Mouse (Mus musculus) neural tube, embryonic 10.5 days (tissue): ENCODE results near the gene Gprin3.
"Not testable (repeated sequence)": the region's sequence is repeated elsewhere in the genome, so short reads cannot be mapped to it uniquely, and the experiment has no call there.

ENCODE experiments used
- DNase-seq: peaks from one replicate; pipeline ENCODE4 v3.0.0-alpha.2; 2017; ENCODE audit warnings: low spot score; ENCODE audit errors: extremely low spot score

The Gprin3 gene

DNA sequence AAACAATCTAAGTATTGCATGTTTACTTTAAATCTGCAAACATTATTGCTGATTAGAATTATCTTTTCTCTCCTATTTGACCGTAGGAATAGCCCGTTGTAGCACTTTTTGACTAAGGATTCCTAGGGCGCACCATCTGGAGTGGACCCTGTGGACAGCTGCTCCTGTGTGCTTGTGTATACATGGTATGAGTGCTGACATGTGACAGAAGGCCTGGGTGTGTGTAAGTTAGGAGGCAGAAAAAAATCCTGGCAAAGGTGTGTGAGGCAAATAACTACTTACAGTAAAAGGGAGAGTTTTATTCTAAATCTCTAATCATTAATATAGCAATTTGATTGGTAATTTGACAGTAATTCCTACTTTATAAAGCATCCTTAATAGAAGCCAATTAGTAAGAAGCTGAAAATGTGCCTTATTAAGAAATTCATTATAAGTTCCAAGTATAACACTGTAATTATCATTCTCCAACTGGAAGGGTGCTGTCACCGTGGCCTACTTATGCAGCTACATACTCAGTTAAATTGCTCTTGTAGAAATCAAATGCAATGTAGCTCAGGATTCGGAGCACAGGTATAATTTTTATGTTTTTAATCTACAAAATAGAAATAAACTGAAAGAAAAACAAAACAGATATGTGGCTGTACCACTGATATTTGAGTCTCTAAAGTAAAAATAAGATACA is 74.8 kb downstream of the Gprin3 start:
- no peak for DNase-seq

GRCm38 (mm10) chr6:59348673-59349072 is 77.4 kb downstream of the Gprin3 start:
- no peak for DNase-seq

- no peak for DNase-seq
Measured at GRCm38 (mm10) chr6:59341146-59341545, 84.9 kb downstream of the Gprin3 start.

DNA sequence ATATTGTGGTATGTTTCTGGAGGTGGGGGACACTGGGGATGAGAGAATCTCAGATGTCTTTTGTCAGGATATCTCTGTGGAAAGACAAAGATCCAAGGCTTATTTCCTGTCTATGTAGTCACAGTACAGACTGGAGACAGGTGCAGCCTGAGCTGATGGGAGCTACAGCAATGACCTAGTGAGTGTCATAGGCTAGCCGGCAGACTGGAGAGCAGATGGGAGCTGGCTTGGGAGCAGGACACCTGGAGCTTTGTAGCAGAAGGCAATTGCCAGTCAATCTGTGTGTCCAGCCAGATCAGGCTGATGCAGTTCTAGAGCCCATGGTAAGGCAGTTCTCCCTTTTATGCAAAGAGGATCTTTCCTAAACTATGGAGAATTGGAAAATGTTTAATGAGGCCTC is 97.8 kb downstream of the Gprin3 start:
- no peak for DNase-seq

DNA sequence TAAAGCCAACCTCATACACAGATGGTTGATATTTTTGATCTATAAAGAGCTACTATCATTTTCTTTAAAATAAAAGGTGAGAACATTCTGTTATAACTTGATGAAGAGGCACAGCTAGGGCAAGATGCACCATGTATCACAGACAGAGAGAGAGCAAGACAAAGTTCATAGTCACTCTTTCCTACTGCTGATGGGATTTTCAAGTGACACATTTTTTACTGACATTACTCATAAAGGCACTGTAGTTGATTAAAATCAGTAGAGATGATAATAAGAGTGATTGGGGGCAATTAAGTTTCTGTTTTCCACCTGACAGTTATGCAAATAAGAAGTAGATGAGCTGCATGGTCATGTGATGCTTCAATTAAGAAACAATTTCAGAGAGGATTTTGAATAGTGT is 110.2 kb downstream of the Gprin3 start:
- DNase-seq: no peak

DNA sequence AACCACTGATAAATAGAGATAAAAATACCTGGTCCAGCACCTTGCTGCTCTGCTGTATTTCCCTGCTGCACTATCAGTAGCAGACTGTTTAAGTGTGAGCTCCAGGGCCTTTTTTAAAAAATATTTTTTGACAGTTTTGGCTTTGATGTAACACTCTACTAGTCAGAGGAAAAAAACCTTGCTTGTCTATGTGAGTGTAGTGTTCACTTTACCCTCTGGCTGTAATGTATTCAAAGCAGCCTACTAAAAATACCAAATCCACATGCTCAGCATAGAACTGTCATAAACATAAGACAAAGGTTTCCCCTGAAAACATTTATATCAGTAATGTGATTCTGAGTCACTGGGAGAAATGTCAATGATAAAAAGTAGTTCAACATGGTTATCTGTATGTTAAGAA is 111.0 kb downstream of the Gprin3 start:
- DNase-seq: no peak

GRCm38 (mm10) chr6:59313162-59313561 is 112.9 kb downstream of the Gprin3 start:
- DNase-seq: no peak

DNA sequence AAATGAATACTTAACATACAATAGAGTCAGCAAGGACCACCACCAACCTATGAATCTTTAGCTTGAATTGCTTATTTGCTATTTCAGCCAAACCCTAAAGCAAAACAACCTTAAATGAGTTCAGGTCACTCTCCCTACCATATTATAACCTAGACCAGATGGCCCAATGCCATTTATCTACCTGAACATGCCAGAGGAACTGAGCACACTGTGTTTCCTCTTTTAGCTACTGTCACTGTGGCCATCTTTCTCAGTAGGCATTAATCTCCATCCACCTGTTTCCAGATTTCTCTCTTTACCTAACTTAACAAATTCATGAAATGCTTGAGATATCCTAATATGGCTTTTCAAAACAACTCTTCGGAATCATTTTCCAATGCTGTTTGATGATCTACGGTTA is 114.9 kb downstream of the Gprin3 start:
- DNase-seq: no peak

DNA sequence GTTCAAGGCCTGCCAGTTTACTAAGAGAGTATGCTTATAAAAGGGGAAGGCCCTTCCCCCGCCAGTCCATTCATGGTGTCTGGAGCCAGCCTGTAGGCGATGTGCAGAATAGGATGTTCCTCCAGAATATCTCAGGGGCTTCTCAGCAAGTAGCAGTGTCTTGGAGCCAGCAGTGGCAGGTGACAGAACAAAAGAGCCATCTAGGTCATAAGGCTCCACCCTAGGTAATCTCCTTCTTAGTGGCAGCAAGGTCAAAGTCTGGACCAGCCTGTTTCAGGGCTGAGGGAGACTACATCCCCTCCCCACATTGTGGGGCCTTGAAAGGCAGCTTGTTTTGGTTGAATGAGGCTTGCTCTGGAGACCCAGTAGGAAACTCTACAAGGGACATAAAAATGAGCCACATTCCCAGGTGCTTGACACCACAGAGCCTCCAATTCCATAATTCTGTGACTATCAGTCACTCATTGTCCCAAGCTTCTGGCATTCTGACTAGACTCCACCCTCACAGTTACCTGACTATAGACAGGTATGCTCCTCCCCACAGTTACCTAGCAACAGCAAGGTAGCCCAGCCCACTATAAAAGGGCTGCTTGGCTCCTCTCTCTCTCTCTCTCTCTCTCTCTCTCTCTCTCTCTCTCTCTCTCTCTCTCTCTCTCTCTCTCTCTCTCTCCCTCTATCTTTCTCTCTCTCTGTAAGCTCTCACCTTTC is 121.7 kb downstream of the Gprin3 start:
- DNase-seq: not testable (repeated sequence)

- no peak for DNase-seq
Measured at GRCm38 (mm10) chr6:59303031-59303430, 123.1 kb downstream of the Gprin3 start.
